Mouse (Mus musculus): ENCODE data around the gene Parp3.
"Not testable (repeated sequence)": the region's sequence is repeated elsewhere in the genome, so short reads cannot be mapped to it uniquely, and the experiment has no call there.

GRCm38 (mm10) chr9:106487602-106488001 is 10.9 kb upstream of the Parp3 start:
- not testable (repeated sequence) for TF ChIP-seq CTCF, EP300 (IDR thresholded peaks at IDR 0.05; ENCODE audit: low read depth)
